Mouse (Mus musculus) kidney, adult 2 months (tissue): ENCODE results near the gene Gabbr2.

Experiments used
- CTCF ChIP-seq: fragments of 200-500 bp; conservative IDR thresholded peaks from 2 replicates; pipeline ENCODE4 v1.5.1; 2011; ENCODE audit warnings: low read depth, mild to moderate bottlenecking, control low read depth, low read length, moderate library complexity, mixed read lengths; ENCODE audit not compliant: insufficient read depth, insufficient read length
- POLR2A ChIP-seq: fragments of 200-500 bp; IDR thresholded peaks from one replicate; pipeline ENCODE4 v1.6.1; 2011; ENCODE audit warnings: low read depth, low read length, control low read depth

DNA sequence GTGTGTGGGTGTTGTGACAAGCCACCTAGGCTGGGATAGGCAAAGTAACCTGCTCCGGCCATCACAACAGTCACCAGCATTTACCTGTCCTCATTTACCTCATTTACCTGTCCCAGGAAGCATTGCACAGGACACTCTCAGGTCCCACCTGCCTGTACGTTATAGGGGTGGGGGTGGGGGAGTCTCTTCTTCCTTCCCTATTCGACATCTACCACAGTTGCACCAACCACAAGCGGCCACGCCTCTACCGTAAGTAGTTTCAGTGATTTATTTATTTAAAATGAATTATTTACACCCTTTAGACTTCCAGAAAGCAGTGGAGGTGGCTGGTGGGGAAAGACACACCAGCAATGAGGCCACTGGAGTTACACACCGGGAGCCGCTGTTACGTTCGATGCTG, 123.9 kb downstream of the Gabbr2 start:
- no peak for TF ChIP-seq CTCF
- TF ChIP-seq POLR2A = no peak
